Mouse (Mus musculus) neural tube, embryonic 15.5 days (tissue): ENCODE results near the gene Sdk2. TPM values are rescaled to one million over a fixed set of nuclear protein-coding genes. Genes with fewer than 3 reads are reported as not detected.

Source experiments
- ATAC-seq: fragments of 200-750 bp; cut with Nextera tagmentation; 2 replicates; pipeline ENCODE4 v1.8.0; 2017; ENCODE audit warnings: mild to moderate bottlenecking, moderate TSS enrichment, moderate library complexity; ENCODE audit not compliant: low FRiP score
- H3K27ac ChIP-seq: fragments of 300-500 bp; sonication (generic); replicated peaks from 2 replicates; pipeline ENCODE4 v1.5.1; 2015; ENCODE audit warnings: mild to moderate bottlenecking, inconsistent platforms
- H3K27me3 ChIP-seq: fragments of 300-500 bp; sonication (generic); replicated peaks from 2 replicates; pipeline ENCODE4 v1.6.1; 2015; ENCODE audit warnings: inconsistent platforms
- H3K36me3 ChIP-seq: fragments of 300-500 bp; sonication (generic); 2 replicates; pipeline ENCODE4 v1.6.1; 2015; ENCODE audit warnings: inconsistent platforms
- H3K4me1 ChIP-seq: fragments of 300-500 bp; sonication (generic); 2 replicates; pipeline ENCODE4 v1.6.1; 2015; ENCODE audit warnings: inconsistent platforms
- H3K4me2 ChIP-seq: fragments of 300-500 bp; sonication (generic); 2 replicates; pipeline ENCODE4 v1.6.1; 2015; ENCODE audit warnings: inconsistent platforms, mild to moderate bottlenecking, moderate library complexity
- H3K4me3 ChIP-seq: fragments of 300-500 bp; sonication (generic); replicated peaks from 2 replicates; pipeline ENCODE4 v1.5.1; 2015; ENCODE audit warnings: mild to moderate bottlenecking, inconsistent platforms
- H3K9ac ChIP-seq: fragments of 300-500 bp; sonication (generic); replicated peaks from 2 replicates; pipeline ENCODE4 v1.6.1; 2015; ENCODE audit warnings: mild to moderate bottlenecking, inconsistent platforms
- H3K9me3 ChIP-seq: fragments of 300-500 bp; sonication (generic); replicated peaks from 2 replicates; pipeline ENCODE4 v1.6.1; 2016; ENCODE audit warnings: inconsistent platforms
- WGBS: fragments of 180-500 bp; shearing (Covaris S2); methylation state at CpG from one replicate; pipeline ENCODE4 v1.1.7; 2015; ENCODE audit warnings: mixed read lengths; 5-methylcytosine and 5-hydroxymethylcytosine counted together
- polyA plus RNA-seq: library from polyadenylated mRNA; unstranded; fragments of >200 nt; fragmentation: Nextera tagmentation; extraction: Ambion mirVana; gene quantifications from 2 replicates; pipeline ENCODE4 v1.2.1, GENCODE M21; 2015

Sdk2 gene
- polyA plus RNA-seq, 1 experiment from 2014 or later = 4.6 TPM

DNA sequence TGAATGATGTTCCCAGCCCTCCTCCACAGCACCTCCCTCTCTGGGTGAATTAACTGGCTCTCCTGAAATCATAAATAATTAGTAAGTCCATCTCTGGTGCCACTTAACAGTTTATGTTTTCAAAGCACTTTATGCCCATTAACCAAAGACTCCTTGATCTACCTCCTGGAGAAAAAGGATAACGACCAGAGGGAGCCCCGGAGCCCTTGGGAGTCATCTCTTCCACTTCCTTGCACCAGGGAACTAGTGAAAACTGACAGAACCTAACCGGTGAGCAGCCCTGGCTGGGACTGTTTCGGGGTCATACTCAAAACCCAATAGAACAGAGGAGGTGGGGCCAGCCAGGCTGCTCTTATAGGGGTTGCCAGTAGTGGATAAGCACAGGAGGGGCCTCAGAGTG lies 22.5 kb downstream of the Sdk2 start:
- H3K9me3 ChIP-seq = no peaks in the 10 kb centered on the region
- H3K4me3 ChIP-seq = no peak overlapping the region
- no peak overlapping the region for H3K4me2 ChIP-seq
- ATAC-seq = no peak
- H3K9ac ChIP-seq = no peak overlapping the region
- H3K4me1 ChIP-seq = peaks cover 56% of the 10 kb centered on the region
- H3K36me3 ChIP-seq = no peaks in the 10 kb centered on the region
- H3K27ac ChIP-seq = no peak overlapping the region
- 44% methylated on average over 4 of the region's 4 CpGs for WGBS
- no peaks in the 10 kb centered on the region for H3K27me3 ChIP-seq

DNA sequence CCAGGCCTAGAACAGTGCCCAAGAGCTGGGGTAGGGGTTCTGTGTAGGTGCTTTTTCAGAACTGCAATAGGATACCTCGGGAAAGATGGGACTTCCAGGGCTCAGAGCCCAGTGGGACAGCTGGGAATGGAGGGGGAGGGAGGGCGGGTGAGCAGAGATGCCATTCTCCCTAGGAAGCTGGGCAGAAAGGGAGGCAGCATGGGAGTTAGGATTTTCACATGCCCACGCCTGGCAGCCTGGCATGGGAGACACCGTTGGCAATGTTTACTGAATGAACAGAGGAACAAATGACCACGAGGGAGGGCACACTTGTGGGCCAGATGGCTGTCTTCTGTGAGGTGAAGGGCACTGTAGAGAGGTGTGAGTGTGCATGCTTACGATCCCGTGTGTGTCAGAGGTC lies 23.3 kb downstream of the Sdk2 start:
- no peak overlapping the region for H3K27ac ChIP-seq
- no peak overlapping the region for H3K9ac ChIP-seq
- H3K36me3 ChIP-seq = no peaks in the 10 kb centered on the region
- 51% methylated on average over 7 of the region's 7 CpGs for WGBS
- no peak for ATAC-seq
- H3K9me3 ChIP-seq = no peaks in the 10 kb centered on the region
- H3K4me2 ChIP-seq = no peak overlapping the region
- H3K27me3 ChIP-seq = no peaks in the 10 kb centered on the region
- H3K4me1 ChIP-seq = peaks cover 59% of the 10 kb centered on the region
- H3K4me3 ChIP-seq = no peak overlapping the region

DNA sequence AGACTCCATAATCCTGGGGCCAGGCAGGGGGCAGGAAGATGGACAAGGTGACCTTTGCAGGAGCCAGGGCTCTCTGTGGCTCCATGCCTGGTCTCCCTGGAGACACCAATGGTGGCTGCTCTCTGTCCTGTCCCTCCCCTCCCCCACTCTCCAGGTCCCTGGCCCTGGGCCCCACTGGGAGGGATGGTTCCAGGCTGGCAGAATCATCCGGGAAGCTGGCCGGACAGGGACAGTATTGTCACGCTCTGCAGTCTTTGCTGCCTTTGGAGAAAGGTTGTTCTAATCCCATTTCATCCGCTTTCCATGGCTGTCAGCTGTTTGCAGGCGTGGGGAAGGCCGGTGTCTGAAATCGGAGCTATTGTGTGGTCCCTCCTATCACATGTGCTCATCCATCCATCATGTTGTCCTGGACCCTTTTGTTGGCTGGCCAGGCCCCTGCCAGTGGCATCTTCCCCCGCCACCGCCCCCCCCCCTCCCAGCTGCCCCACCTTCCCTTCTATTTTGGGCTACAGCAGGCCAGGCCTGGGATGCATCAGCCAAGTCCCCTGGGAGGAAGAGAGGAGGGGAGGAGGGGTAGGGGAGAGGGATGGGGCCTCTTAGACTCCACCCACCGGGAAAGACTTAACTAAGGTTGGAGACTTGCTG lies 26.3 kb downstream of the Sdk2 start:
- Histone ChIP-seq H3K4me3 (no peak overlapping the region), H3K9ac (no peak overlapping the region), H3K9me3 (no peaks in the 10 kb centered on the region), H3K4me1 (peaks cover 55% of the 10 kb centered on the region), H3K27me3 (no peaks in the 10 kb centered on the region), H3K27ac (peak overlapping the region; percentile 70), H3K4me2 (no peak overlapping the region), H3K36me3 (no peaks in the 10 kb centered on the region)
- WGBS = 9% methylated on average over 10 of the region's 10 CpGs
- ATAC-seq = peak; percentile 79

DNA sequence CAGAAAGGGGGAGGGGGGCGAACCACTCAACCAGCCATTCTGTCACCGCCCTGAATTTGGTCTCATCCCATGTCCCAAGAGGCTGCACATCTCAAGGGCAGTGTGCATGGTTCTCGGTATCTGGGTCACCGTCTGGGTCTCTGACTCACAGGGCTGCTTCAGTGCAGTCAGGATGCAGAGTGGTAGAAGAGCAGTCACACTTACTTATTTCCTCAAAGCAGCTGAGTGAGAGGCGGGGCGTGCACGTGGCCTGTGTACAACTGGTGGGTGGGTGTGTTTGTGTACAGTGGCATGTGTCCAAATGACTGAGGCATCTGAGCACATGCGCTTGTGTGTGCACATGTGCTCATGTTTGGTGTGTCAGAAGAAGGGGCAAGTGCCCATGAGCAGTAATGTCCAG lies 28.8 kb downstream of the Sdk2 start:
- WGBS = 76% methylated on average over 8 of the region's 8 CpGs
- no peak for ATAC-seq
- Histone ChIP-seq H3K9me3 (no peaks in the 10 kb centered on the region), H3K4me1 (peaks cover 37% of the 10 kb centered on the region), H3K4me3 (no peak overlapping the region), H3K9ac (no peak overlapping the region), H3K4me2 (no peak overlapping the region), H3K27me3 (no peaks in the 10 kb centered on the region), H3K36me3 (no peaks in the 10 kb centered on the region), H3K27ac (no peak overlapping the region)

DNA sequence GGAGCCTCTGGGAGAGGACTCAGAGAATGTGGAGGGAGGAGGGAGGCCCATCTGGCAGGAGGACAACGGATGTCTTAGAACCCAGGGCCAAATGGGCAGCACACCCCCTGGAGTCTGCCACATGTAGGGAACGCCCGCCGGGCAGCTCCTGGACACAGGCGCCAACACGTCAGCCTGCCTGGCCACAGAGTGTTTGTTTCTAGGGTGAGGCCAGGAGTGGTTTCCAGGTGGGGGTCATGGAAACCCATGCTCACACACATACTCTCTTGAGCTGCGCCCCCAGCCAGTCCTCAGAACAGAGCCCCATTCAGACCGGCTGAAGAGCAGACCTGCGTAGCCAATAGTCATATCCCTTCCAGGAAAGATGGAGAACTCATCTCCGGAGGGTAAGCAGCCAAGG lies 35.4 kb downstream of the Sdk2 start:
- 0 out of 2 replicates have a peak, but pooled peaks have one; percentile 12 for ATAC-seq
- no peaks in the 10 kb centered on the region for H3K36me3 ChIP-seq
- 85% methylated on average over 10 of the region's 10 CpGs for WGBS
- no peak overlapping the region for H3K9ac ChIP-seq
- H3K4me3 ChIP-seq = no peak overlapping the region
- H3K4me1 ChIP-seq = peaks cover 20% of the 10 kb centered on the region
- H3K27ac ChIP-seq = no peak overlapping the region
- H3K27me3 ChIP-seq = no peaks in the 10 kb centered on the region
- no peaks in the 10 kb centered on the region for H3K9me3 ChIP-seq
- H3K4me2 ChIP-seq = no peak overlapping the region

DNA sequence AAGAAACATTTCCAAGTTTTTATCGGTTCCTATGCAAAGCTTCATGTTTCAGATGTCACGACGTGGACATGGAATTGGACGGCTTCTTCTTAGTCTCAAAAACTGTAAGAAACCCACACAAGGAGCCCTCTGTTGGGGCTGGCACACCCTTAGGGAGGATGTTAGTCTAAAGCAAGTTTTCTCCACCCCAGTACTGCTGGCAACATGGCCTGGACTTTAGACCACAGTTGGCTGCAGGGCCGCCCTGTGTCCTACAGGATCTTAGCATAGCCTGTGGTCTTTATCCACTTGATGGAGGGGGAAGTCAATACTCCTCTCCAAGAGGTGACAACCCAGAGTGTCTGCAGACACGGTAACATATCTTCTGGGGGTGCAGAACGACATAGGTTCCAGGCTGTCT lies 36.6 kb downstream of the Sdk2 start:
- no peak for ATAC-seq
- Histone ChIP-seq H3K27me3 (no peaks in the 10 kb centered on the region), H3K36me3 (no peaks in the 10 kb centered on the region), H3K4me3 (no peak overlapping the region), H3K9ac (no peak overlapping the region), H3K27ac (no peak overlapping the region), H3K4me1 (peaks cover 22% of the 10 kb centered on the region), H3K4me2 (no peak overlapping the region), H3K9me3 (no peaks in the 10 kb centered on the region)
- WGBS = 91% methylated on average over 7 of the region's 7 CpGs

DNA sequence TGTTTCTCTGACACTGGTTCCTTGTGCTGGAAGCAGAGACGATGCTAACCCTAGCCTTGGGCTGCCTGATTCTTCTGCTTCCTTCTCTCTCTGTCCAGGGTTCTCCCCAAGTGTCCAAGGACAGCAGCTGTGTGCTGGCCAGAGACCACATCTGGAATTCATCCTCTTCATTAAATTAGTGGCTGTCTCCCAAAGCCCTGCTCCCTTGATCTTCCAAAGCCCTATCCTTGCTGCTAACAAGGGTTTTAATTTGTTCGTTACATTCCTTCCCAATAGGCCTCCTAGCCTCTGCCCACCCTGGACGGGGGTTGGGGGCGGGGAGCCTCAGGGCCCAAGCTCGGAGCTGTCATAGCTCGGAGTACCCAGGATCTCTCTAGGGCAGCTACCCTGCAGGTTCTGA lies 38.3 kb downstream of the Sdk2 start:
- no peak overlapping the region for H3K4me3 ChIP-seq
- H3K27ac ChIP-seq = no peak overlapping the region
- peaks cover 22% of the 10 kb centered on the region for H3K4me1 ChIP-seq
- H3K9ac ChIP-seq = no peak overlapping the region
- no peak for ATAC-seq
- no peaks in the 10 kb centered on the region for H3K27me3 ChIP-seq
- no peaks in the 10 kb centered on the region for H3K9me3 ChIP-seq
- H3K36me3 ChIP-seq = no peaks in the 10 kb centered on the region
- 41% methylated on average over 6 of the region's 6 CpGs for WGBS
- no peak overlapping the region for H3K4me2 ChIP-seq

GRCm38 (mm10) chr11:114028021-114028420 lies 38.8 kb downstream of the Sdk2 start:
- Histone ChIP-seq H3K9ac (no peak overlapping the region), H3K4me2 (no peak overlapping the region), H3K27ac (no peak overlapping the region), H3K9me3 (no peaks in the 10 kb centered on the region), H3K36me3 (no peaks in the 10 kb centered on the region), H3K27me3 (no peaks in the 10 kb centered on the region), H3K4me3 (no peak overlapping the region), H3K4me1 (peaks cover 22% of the 10 kb centered on the region)
- 72% methylated on average over 6 of the region's 6 CpGs for WGBS
- no peak for ATAC-seq

DNA sequence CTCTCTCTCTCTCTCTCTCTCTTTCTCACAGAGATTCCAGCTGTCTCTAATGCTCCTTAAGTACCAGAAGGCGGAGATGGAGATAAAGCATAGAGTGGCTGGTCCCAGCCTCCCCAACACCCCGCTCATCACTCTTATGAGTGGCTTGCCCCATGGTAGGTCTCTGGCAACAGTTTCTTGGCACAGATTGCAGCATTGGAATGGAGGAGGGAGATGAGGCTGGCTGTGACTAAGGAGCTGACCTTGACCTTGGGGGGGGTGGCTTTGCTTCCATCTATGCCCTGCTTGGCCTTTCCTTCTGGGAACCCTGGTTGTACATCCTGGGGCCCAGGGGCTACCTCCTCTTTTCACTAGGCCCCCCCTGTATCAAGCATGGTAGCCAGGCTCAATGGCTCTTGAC lies 41.8 kb downstream of the Sdk2 start:
- 96% methylated on average over 2 of the region's 2 CpGs for WGBS

GRCm38 (mm10) chr11:114023965-114024364 lies 42.9 kb downstream of the Sdk2 start:
- no peak overlapping the region for H3K4me3 ChIP-seq
- H3K36me3 ChIP-seq = no peaks in the 10 kb centered on the region
- no peak overlapping the region for H3K4me2 ChIP-seq
- no peaks in the 10 kb centered on the region for H3K9me3 ChIP-seq
- no peak overlapping the region for H3K27ac ChIP-seq
- 59% methylated on average over 1 of the region's 1 CpGs for WGBS
- ATAC-seq = no peak
- H3K4me1 ChIP-seq = peaks cover 27% of the 10 kb centered on the region
- no peaks in the 10 kb centered on the region for H3K27me3 ChIP-seq
- H3K9ac ChIP-seq = no peak overlapping the region

More for the DNA sequence above, 41.8 kb downstream of the Sdk2 start:
- H3K4me2 ChIP-seq = no peak overlapping the region
- H3K9me3 ChIP-seq = no peaks in the 10 kb centered on the region
- H3K4me1 ChIP-seq = peaks cover 22% of the 10 kb centered on the region
- ATAC-seq = no peak
- H3K4me3 ChIP-seq = no peak overlapping the region
- no peaks in the 10 kb centered on the region for H3K36me3 ChIP-seq
- no peak overlapping the region for H3K27ac ChIP-seq
- no peak overlapping the region for H3K9ac ChIP-seq
- H3K27me3 ChIP-seq = no peaks in the 10 kb centered on the region

DNA sequence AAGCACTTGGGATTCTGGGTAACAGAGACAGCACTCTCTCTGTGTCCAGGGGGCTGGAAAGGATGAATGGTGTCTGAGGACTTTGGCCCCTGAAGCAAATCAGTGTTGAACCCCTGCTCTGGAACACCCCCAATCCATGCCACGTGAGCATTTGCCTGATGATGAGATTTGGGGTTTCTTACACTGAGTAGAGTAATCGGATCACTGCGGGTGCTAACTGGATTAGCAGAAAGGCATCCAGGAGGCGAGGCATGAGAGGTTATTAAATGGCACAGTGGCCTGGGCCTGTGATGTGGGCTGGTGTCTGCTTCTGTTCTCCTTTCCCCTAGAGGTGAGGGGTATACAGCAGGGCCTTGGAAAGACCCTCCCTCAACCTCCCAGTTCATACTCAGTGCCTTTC lies 44.7 kb downstream of the Sdk2 start:
- Histone ChIP-seq H3K9me3 (no peaks in the 10 kb centered on the region), H3K27me3 (no peaks in the 10 kb centered on the region), H3K4me1 (peaks cover 27% of the 10 kb centered on the region), H3K27ac (no peak overlapping the region), H3K4me2 (no peak overlapping the region), H3K36me3 (no peaks in the 10 kb centered on the region), H3K9ac (no peak overlapping the region), H3K4me3 (no peak overlapping the region)
- 92% methylated on average over 4 of the region's 4 CpGs for WGBS
- no peak for ATAC-seq

DNA sequence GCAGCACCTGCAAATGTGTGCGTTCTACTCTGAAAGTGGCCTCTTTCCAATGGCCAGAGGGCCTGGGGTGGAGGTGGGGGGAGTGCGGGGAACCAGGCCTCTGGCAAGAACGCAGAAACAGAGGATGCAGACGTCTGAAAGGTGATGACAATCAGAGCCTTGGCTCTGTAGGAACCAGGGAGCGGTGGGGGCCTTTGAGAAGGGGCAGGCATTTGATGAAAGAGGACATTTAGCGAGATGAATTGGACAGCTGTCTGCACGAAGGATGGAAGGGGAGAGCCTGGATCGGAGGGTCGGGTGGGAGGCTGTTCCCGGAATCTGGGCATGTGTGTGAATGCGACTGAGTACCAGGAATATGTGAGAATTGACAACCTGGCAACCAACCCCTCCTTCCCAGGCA lies 47.8 kb downstream of the Sdk2 start:
- Histone ChIP-seq H3K27me3 (no peaks in the 10 kb centered on the region), H3K4me1 (peaks cover 48% of the 10 kb centered on the region), H3K9ac (no peak overlapping the region), H3K36me3 (no peaks in the 10 kb centered on the region), H3K27ac (no peak overlapping the region), H3K9me3 (no peaks in the 10 kb centered on the region), H3K4me2 (no peak overlapping the region), H3K4me3 (no peak overlapping the region)
- whole genome bisulfite sequencing = 17% methylated on average over 11 of the region's 11 CpGs
- no peak for ATAC-seq
